Mouse (Mus musculus) stomach, embryonic 15.5 days (tissue): ENCODE data around the gene Pxmp2. TPM values are rescaled to one million over a fixed set of nuclear protein-coding genes. Genes with fewer than 3 reads are reported as not detected.

Experiments
- ATAC-seq: fragments of 200-750 bp; cut with Nextera tagmentation; 2 replicates; pipeline ENCODE4 v1.8.0; 2017; ENCODE audit warnings: low read depth, moderate number of reproducible peaks, moderate TSS enrichment; ENCODE audit not compliant: insufficient read depth, low FRiP score
- H3K27ac ChIP-seq: fragments of 300-500 bp; sonication (generic); 2 replicates; pipeline ENCODE4 v1.5.1; 2015; ENCODE audit warnings: mild to moderate bottlenecking, inconsistent platforms
- H3K27me3 ChIP-seq: fragments of 300-500 bp; sonication (generic); replicated peaks from 2 replicates; pipeline ENCODE4 v1.6.1; 2015; ENCODE audit warnings: inconsistent platforms
- H3K36me3 ChIP-seq: fragments of 300-500 bp; sonication (generic); 2 replicates; pipeline ENCODE4 v1.6.1; 2015; ENCODE audit warnings: inconsistent platforms
- H3K4me1 ChIP-seq: fragments of 300-500 bp; sonication (generic); 2 replicates; pipeline ENCODE4 v1.6.1; 2015; ENCODE audit warnings: inconsistent platforms
- H3K4me2 ChIP-seq: fragments of 300-500 bp; sonication (generic); 2 replicates; pipeline ENCODE4 v1.6.1; 2015; ENCODE audit warnings: mild to moderate bottlenecking, inconsistent platforms
- H3K4me3 ChIP-seq: fragments of 300-500 bp; sonication (generic); replicated peaks from 2 replicates; pipeline ENCODE4 v1.5.1; 2015; ENCODE audit warnings: inconsistent platforms
- H3K9ac ChIP-seq: fragments of 300-500 bp; sonication (generic); 2 replicates; pipeline ENCODE4 v1.6.1; 2015; ENCODE audit warnings: inconsistent platforms
- H3K9me3 ChIP-seq: fragments of 300-500 bp; sonication (generic); 2 replicates; pipeline ENCODE4 v1.6.1; 2016; ENCODE audit warnings: inconsistent platforms
- WGBS: fragments of 180-500 bp; shearing (Covaris S2); methylation state at CpG from one replicate; pipeline ENCODE4 v1.1.7; 2015; 5-methylcytosine and 5-hydroxymethylcytosine counted together
- polyA plus RNA-seq: library from polyadenylated mRNA; unstranded; fragments of >200 nt; fragmentation: Nextera tagmentation; extraction: Ambion mirVana; gene quantifications from 2 replicates; pipeline ENCODE4 v1.2.1, GENCODE M21; 2015

Pxmp2 gene
- polyA plus RNA-seq, 1 experiment from 2014 or later: 11.1 TPM

DNA sequence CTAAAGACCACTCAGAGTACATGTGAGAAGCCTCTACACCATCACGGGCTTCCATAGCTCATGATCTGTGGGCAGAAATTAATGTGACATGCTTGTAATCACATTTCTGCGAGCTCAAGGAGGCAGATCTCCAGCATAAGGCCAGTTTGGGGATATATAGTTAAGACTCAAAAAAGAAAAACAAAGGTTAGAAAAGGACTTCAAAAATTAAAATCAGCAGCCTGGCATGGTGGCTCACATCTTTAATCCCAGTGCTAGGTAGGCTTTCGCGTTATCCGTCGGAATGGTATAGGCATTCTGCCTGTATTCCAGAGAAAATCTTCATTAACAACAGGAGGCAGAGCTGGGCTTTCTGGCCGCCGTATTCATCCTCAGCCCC lies 55.6 kb downstream of the Pxmp2 start:
- 4% methylated on average over 8 of the region's 8 CpGs for WGBS
- no peaks in the 10 kb centered on the region for H3K27me3 ChIP-seq
- H3K4me3 ChIP-seq: peak overlapping the region; percentile 96
- 0 out of 2 replicates have a peak, but pooled peaks cover 13% of the 10 kb centered on the region for H3K4me1 ChIP-seq
- H3K36me3 ChIP-seq: no peaks in the 10 kb centered on the region; the same call in 1 of the 2 replicates
- H3K4me2 ChIP-seq: peak overlapping the region; percentile 61
- H3K9ac ChIP-seq: peak overlapping the region; percentile 98
- H3K27ac ChIP-seq: peak overlapping the region; percentile 97
- H3K9me3 ChIP-seq: no peaks in the 10 kb centered on the region
- no peak for ATAC-seq

GRCm38 (mm10) chr5:110227336-110227883 lies 58.6 kb downstream of the Pxmp2 start:
- WGBS: 58% methylated on average over 1 of the region's 1 CpGs
- Histone ChIP-seq H3K36me3 (peaks cover 13% of the 10 kb centered on the region), H3K9ac (no peak overlapping the region), H3K27me3 (no peaks in the 10 kb centered on the region), H3K4me2 (no peak overlapping the region), H3K4me1 (0 out of 2 replicates have a peak, but pooled peaks cover 10% of the 10 kb centered on the region), H3K27ac (no peak overlapping the region), H3K4me3 (no peak overlapping the region), H3K9me3 (no peaks in the 10 kb centered on the region)
- no peak for ATAC-seq

GRCm38 (mm10) chr5:110225056-110225455 lies 60.9 kb downstream of the Pxmp2 start:
- Histone ChIP-seq H3K9ac (no peak overlapping the region), H3K4me1 (0 out of 2 replicates have a peak, but pooled peaks cover 3% of the 10 kb centered on the region), H3K27me3 (no peaks in the 10 kb centered on the region), H3K36me3 (peaks cover 33% of the 10 kb centered on the region), H3K4me3 (no peak overlapping the region), H3K4me2 (no peak overlapping the region), H3K27ac (no peak overlapping the region), H3K9me3 (no peaks in the 10 kb centered on the region)
- no peak for ATAC-seq
- WGBS: 85% methylated on average over 3 of the region's 3 CpGs

Other genes starting within 250 kb of the Pxmp2 start
- 2.8 and 4.6 TPM in 2 replicates for gene Gm17655, start 213.7 kb downstream of the Pxmp2 start, polyA plus RNA-seq
- 1.6 and 1.8 TPM in 2 replicates for gene Gm35315, start 191.8 kb downstream of the Pxmp2 start, polyA plus RNA-seq
- 1.1 TPM in 2 replicates for gene Plcxd1, start 186.2 kb downstream of the Pxmp2 start, polyA plus RNA-seq
- 28.7 and 32.3 TPM in 2 replicates for gene Gtpbp6, start 178.0 kb downstream of the Pxmp2 start, polyA plus RNA-seq
- gene Zfp605, start 176.1 kb downstream of the Pxmp2 start, polyA plus RNA-seq: 5.4 TPM in 2 replicates
- 32.6 and 34.3 TPM in 2 replicates for gene Chfr, start 150.3 kb downstream of the Pxmp2 start, polyA plus RNA-seq
- gene Golga3, start 109.5 kb downstream of the Pxmp2 start, polyA plus RNA-seq: 18.9 and 19.3 TPM in 2 replicates
- 23.8 and 24.8 TPM in 2 replicates for gene Ankle2, start 55.2 kb downstream of the Pxmp2 start, polyA plus RNA-seq
- gene Pgam5, start 16.3 kb downstream of the Pxmp2 start, polyA plus RNA-seq: 50.2 and 55.4 TPM in 2 replicates
- 24.0 and 28.8 TPM in 2 replicates for gene Pole, start 120 bp upstream of the Pxmp2 start, polyA plus RNA-seq
- 0.70 and 0.73 TPM in 2 replicates for gene P2rx2, start 57.0 kb upstream of the Pxmp2 start, polyA plus RNA-seq
- gene Lrcol1, start 58.5 kb upstream of the Pxmp2 start, polyA plus RNA-seq: not detected in 2 replicates
- gene Fbrsl1, start 162.3 kb upstream of the Pxmp2 start, polyA plus RNA-seq: 11.1 and 12.0 TPM in 2 replicates